Mouse (Mus musculus): ENCODE data around the gene Gm3512. TPM values are rescaled to one million over a fixed set of nuclear protein-coding genes. Genes with fewer than 3 reads are reported as not detected.
"Not testable (repeated sequence)": the region's sequence is repeated elsewhere in the genome, so short reads cannot be mapped to it uniquely, and the experiment has no call there.

Gene Gm3512
- total RNA-seq (2021): 1 to 10 TPM; 1.2 to 1.4 TPM
- long read RNA-seq, experiment 1, partial matches to known transcripts: 0 of 2 reads
- long read RNA-seq, experiment 1, other reads (novel, unspliced or antisense): 2 of 2 reads
- long read RNA-seq, experiment 2, partial matches to known transcripts: 0 of 2 reads
- long read RNA-seq, experiment 2, other reads (novel, unspliced or antisense): 2 of 2 reads

DNA sequence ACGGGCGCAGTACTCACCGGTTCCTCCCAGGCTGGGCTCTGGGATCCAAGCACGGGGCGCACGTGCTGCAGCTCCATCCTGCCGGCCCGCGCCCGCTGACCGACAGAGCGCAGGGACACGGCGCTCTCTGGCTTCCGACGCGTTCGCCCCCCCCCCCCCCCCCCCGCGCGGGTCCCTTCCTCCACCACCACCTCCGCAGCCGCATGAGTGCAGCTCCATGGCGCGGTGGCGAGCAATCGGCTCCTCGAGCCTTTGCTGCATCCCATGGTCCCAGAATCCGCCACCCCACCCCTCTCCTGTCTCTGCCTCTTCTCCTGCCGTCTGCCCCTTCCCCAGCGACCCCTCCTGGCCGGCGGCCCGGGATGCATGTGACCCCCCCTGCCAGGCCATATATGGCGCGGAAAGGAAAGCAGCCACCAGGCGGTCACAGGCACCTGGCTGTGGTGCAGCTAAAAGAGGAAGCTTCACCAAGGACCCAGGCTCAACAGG lies at the start of gene Gm3512:
TSS of gene Gm3512 (minus strand) at position 51 of the 489 bp plus-strand sequence.
- peak in 1 of 2 experiments; percentile 1 for DNase-seq (ENCODE audit: low spot score in 2 of 2)

DNA sequence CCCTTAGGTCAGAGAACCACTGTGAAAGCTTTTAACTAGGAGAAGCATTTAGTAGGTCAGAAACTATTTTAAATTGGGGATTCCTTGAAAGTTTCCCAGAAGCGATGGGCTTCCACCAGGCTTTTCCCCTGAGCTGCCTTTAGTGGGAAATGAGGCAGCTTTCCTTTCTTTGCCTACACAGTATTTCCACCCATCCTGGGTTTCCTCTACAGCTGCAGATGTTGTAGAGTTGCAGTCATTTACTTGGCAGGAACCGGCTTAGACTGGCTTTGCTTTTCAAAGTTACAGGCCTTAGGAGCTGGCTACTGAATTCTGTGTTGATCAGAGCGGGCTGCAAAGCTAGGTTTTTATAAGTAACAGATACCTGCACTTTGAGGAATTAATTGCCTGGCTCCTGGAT lies 25.7 kb upstream of the Gm3512 start:
- peak in 1 of 2 experiments; percentile 1 for DNase-seq (ENCODE audit: low spot score in 2 of 2)

DNA sequence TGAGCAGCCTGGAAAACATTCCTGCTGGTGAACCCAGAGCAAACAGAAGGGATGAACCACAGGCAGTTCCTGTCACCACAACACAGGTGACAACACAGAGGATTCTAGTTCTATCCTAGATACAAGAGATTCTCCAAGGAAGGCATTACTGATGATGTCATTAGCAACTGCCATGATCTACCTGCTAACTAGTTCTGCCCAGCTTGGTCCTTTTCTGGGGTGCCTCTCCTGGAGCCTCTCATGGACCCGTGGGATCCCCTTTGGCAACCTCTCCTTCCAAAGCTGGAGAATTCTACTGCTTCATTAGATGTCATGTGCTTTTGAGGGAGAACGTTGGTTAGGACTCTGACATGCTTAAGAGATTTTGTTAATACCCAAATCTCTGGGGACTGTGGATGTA lies 20.1 kb upstream of the Gm3512 start, which contains the start of gene Gm16434:
TSS of gene Gm16434 (minus strand) at position 101 of the 400 bp plus-strand sequence.
- not testable (repeated sequence) for DNase-seq (ENCODE audit: low spot score in 2 of 2)

DNA sequence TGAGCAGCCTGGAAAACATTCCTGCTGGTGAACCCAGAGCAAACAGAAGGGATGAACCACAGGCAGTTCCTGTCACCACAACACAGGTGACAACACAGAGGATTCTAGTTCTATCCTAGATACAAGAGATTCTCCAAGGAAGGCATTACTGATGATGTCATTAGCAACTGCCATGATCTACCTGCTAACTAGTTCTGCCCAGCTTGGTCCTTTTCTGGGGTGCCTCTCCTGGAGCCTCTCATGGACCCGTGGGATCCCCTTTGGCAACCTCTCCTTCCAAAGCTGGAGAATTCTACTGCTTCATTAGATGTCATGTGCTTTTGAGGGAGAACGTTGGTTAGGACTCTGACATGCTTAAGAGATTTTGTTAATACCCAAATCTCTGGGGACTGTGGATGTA lies 49.0 kb downstream of the Gm3512 start, which contains the start of gene Gm6676:
TSS of gene Gm6676 (minus strand) at position 101 of the 400 bp plus-strand sequence.
- not testable (repeated sequence) for DNase-seq (ENCODE audit: low spot score in 2 of 2)

DNA sequence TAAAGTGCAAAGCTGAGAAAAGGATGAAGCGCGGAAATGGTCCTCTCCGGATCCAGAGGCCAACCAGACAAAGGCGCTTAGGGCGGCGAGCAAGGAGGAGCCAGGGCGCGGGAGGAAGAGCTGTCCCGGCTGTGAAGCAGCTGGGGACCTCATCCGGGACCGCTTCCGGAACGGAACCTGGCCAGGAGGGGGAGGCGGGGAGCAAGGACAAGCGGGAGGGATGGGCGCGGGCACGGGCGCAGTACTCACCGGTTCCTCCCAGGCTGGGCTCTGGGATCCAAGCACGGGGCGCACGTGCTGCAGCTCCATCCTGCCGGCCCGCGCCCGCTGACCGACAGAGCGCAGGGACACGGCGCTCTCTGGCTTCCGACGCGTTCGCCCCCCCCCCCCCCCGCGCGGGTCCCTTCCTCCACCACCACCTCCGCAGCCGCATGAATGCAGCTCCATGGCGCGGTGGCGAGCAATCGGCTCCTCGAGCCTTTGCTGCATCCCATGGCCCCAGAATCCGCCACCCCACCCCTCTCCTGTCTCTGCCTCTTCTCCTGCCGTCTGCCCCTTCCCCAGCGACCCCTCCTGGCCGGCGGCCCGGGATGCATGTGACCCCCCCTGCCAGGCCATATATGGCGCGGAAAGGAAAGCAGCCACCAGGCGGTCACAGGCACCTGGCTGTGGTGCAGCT lies 69.1 kb downstream of the Gm3512 start:
- peak; percentile 1 to 18 for DNase-seq (ENCODE audit: low spot score in 2 of 2)

Other genes with a start within 250 kb of the Gm3512 start
- not detected for gene Gm6356, start 200.7 kb downstream of the Gm3512 start, total RNA-seq (2021)
- under 1 TPM in 1 of 2 experiments, not detected in 1; 0.40 TPM for gene Gm10406, start 147.1 kb downstream of the Gm3512 start, total RNA-seq (2021)
- not detected for gene Gm3685, start 129.6 kb downstream of the Gm3512 start, total RNA-seq (2021)
- gene Gm3696, start 73.9 kb downstream of the Gm3512 start, total RNA-seq (2021): 1 to 10 TPM; 1.9 to 2.5 TPM
- not detected for gene Gm6676, start 49.1 kb downstream of the Gm3512 start, total RNA-seq (2021)
- gene Gm16434, start 20.0 kb upstream of the Gm3512 start, total RNA-seq (2021): not detected
- not detected for gene Gm3727, start 90.2 kb upstream of the Gm3512 start, total RNA-seq (2021)
- gene Gm3739, start 140.5 kb upstream of the Gm3512 start, total RNA-seq (2021): under 1 TPM in 1 of 2 experiments, not detected in 1; 0.42 TPM
- not detected for gene Gm5797, start 157.9 kb upstream of the Gm3512 start, total RNA-seq (2021)
- not detected for gene Gm8374, start 190.6 kb upstream of the Gm3512 start, total RNA-seq (2021)